Mouse (Mus musculus): ENCODE results near the gene Dpp4. TPM values are rescaled to one million over a fixed set of nuclear protein-coding genes. Genes with fewer than 3 reads are reported as not detected.

Gene Dpp4
- polyA plus RNA-seq, 1 experiment from 2014 or later, result 12.8 TPM

DNA sequence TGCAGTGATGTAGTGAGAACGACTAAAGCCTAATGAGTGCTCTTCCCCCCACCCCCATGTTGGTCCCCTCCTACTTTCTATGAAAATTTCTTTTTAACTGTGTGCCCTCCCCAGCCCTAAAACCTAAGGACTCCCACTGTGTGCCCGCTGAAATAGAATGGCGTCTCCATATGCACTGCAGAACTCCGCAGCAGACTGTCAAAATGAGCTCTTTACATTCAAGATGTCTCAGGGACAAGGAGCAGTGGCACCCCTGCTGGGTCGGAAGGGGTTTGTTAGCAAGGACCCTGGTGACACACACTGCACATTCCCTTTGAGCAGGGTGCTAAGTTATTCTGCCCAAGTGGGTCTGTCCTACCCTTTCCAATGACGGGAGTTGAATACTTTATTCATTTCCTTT is 56.3 kb downstream of the Dpp4 start:
- WGBS, result 64% methylated on average over 6 of the region's 6 CpGs

DNA sequence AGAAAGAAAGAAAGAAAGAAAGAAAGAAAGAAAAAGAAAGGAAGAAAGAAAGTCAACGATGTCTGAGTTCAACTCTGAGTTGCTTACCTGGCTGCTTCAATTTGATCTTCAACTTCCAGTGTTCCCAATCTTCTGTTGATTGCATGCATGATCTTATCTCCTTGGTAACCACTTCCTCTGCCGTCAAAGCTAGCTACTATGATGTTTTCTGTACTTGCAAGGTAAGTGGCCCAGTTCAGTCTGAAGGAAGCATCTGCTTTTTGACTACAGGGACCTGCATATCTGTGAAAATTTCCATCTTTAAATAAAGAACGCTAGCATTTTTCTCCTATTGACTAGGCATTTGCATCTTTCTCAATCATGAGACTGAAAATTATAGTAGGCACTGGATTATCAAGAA is 60.0 kb downstream of the Dpp4 start:
- Histone ChIP-seq H3K4me1 (replicated peaks) (no peaks in the 10 kb centered on the region), H3K27me3 (no peaks in the 10 kb centered on the region), H3K9ac (no peak overlapping the region), H3K4me3 (no peak overlapping the region), H3K9me3 (replicated peaks) (no peaks in the 10 kb centered on the region), H3K27ac (no peak overlapping the region), H3K4me2 (no peak overlapping the region), H3K36me3 (no peaks in the 10 kb centered on the region)
- 65% methylated on average over 3 of the region's 3 CpGs for WGBS
- no peak for ATAC-seq (replicated peaks; ENCODE audit: insufficient number of reproducible peaks, insufficient read depth, low FRiP score, low read depth)

More for the DNA sequence above, 56.3 kb downstream of the Dpp4 start:
- no peak overlapping the region for H3K27ac ChIP-seq
- no peak overlapping the region for H3K9ac ChIP-seq
- H3K4me1 ChIP-seq (replicated peaks), result no peaks in the 10 kb centered on the region
- no peaks in the 10 kb centered on the region for H3K9me3 ChIP-seq (replicated peaks)
- H3K4me3 ChIP-seq, result no peak overlapping the region
- H3K36me3 ChIP-seq, result no peaks in the 10 kb centered on the region
- no peaks in the 10 kb centered on the region for H3K27me3 ChIP-seq
- no peak overlapping the region for H3K4me2 ChIP-seq
- no peak for ATAC-seq (replicated peaks; ENCODE audit: insufficient number of reproducible peaks, insufficient read depth, low FRiP score, low read depth)

DNA sequence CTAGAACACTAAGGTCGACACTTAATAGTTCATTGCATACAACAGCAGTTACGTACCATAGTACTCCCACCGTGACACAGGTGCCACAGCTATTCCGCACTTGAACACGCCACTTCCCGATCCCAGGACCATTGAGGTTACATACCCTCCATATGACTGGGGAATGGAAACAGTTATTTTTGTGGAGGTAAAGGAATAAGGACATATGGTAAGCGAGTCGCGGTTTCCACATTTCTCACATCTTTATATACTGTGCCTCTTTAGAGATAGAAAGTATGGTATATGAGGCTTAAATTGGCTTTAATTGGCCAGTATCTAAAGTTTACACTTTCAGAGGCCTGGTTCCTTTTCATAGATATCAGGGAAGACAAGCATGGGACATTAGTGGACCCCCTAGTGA is 64.3 kb downstream of the Dpp4 start:
- Histone ChIP-seq H3K4me2 (no peak overlapping the region), H3K27me3 (no peaks in the 10 kb centered on the region), H3K4me3 (no peak overlapping the region), H3K4me1 (replicated peaks) (no peaks in the 10 kb centered on the region), H3K9me3 (replicated peaks) (no peaks in the 10 kb centered on the region), H3K9ac (no peak overlapping the region), H3K36me3 (no peaks in the 10 kb centered on the region), H3K27ac (no peak overlapping the region)
- WGBS, result 88% methylated on average over 9 of the region's 9 CpGs
- no peak for ATAC-seq (replicated peaks; ENCODE audit: insufficient number of reproducible peaks, insufficient read depth, low FRiP score, low read depth)

DNA sequence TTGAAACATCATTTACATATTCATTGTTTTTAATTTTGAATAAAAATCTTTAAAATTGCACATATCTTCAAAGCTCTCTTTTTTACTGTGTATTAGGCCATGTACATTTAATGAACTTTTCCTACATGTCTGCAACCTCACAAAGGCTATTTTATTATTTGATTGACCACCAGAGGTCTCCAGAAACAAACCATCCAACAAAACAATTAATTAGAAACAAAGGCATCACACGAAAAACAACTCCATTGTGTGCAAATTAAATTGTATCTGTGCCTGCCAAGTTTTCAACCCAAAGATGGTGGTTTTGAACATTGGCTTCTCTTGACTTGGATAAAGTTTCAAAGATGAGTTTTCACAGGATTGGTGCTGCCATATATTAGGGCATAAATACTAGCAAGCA is 65.3 kb downstream of the Dpp4 start:
- no peak overlapping the region for H3K4me2 ChIP-seq
- 24% methylated on average over 1 of the region's 1 CpGs for WGBS
- H3K4me1 ChIP-seq (replicated peaks), result no peaks in the 10 kb centered on the region
- no peaks in the 10 kb centered on the region for H3K27me3 ChIP-seq
- no peak overlapping the region for H3K9ac ChIP-seq
- no peak overlapping the region for H3K4me3 ChIP-seq
- ATAC-seq (replicated peaks; ENCODE audit: insufficient number of reproducible peaks, insufficient read depth, low FRiP score, low read depth), result no peak
- H3K9me3 ChIP-seq (replicated peaks), result no peaks in the 10 kb centered on the region
- no peak overlapping the region for H3K27ac ChIP-seq
- no peaks in the 10 kb centered on the region for H3K36me3 ChIP-seq

DNA sequence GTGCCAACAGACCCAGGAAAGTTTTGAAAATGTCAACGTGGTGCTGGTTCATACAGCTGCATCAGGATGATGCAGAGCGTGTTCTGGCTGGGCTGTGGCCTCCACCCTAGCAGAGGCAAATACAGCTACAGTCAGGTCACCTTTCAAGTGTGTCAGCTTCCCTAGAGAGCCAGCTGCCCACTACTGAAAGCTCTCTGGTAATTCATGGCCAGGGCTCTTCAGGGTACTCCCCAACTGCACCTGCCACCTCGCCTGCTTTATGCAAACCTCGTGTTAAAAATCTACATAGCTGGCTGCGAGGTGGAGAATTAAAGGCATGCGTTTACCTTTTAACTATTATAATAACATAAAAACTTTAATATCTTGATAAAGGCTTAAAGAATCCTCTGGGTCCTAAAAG is 67.7 kb downstream of the Dpp4 start:
- H3K36me3 ChIP-seq, result no peaks in the 10 kb centered on the region
- no peak overlapping the region for H3K9ac ChIP-seq
- no peaks in the 10 kb centered on the region for H3K27me3 ChIP-seq
- H3K9me3 ChIP-seq (replicated peaks), result no peaks in the 10 kb centered on the region
- no peak overlapping the region for H3K4me2 ChIP-seq
- no peak overlapping the region for H3K27ac ChIP-seq
- 53% methylated on average over 6 of the region's 6 CpGs for WGBS
- H3K4me3 ChIP-seq, result no peak overlapping the region
- ATAC-seq (replicated peaks; ENCODE audit: insufficient number of reproducible peaks, insufficient read depth, low FRiP score, low read depth), result no peak
- H3K4me1 ChIP-seq (replicated peaks), result no peaks in the 10 kb centered on the region

DNA sequence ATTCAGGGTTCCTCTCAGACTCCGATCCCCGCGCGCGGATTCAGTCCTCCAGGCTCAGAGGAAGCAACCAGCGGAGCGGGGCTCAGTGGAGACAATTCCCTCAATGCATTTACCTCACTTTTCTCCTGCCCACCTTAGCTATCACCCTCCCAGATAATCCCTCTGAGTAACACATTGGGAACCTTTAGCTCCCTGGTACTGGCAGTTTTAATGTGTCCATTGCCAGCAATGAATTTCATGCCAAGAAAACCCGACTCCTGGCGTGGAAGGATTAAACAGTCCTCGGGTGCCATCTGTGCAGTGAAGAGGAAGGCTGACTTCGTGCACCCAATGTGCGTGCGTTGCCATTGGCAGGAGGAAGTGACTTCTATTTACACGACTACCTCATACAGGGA is 70.3 kb downstream of the Dpp4 start:
- Histone ChIP-seq H3K9me3 (replicated peaks) (no peaks in the 10 kb centered on the region), H3K4me2 (no peak overlapping the region), H3K4me3 (no peak overlapping the region), H3K4me1 (replicated peaks) (no peaks in the 10 kb centered on the region), H3K36me3 (no peaks in the 10 kb centered on the region), H3K27ac (no peak overlapping the region), H3K9ac (no peak overlapping the region), H3K27me3 (no peaks in the 10 kb centered on the region)
- ATAC-seq (replicated peaks; ENCODE audit: insufficient number of reproducible peaks, insufficient read depth, low FRiP score, low read depth), result no peak
- 50% methylated on average over 14 of the region's 14 CpGs for WGBS

DNA sequence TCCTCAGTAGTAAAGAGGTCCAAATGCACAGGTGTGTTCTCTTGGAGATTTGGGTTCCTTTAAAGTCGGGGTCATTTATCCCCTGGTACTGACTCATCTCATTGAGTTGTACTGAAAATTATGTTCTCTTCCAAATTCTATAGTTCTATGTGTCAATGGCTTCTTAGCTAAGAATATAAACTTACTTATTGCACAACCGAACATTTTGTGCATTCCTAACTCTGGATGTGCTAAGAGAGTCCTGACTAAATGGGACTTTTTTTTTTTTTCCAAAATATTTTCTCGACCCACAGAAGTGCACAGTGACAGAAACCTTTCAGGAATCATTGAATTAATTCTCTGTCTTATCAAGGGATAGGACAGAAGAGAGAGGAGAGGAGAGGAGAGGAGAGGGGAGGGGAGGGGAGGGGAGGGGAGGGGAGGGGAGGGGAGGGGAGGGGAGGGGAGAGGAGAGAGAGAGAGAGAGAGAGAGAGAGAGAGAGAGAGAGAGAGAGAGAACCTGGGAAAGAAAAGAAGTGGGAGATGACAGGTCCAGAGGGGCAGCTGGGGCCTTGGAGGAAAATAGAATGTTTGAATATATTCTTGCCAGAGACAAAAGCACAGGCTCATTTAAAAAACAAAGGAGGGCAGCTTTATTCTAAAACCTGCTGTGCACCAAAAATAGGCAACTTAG is 70.8 kb downstream of the Dpp4 start:
- 67% methylated on average over 3 of the region's 3 CpGs for WGBS
- no peak overlapping the region for H3K9ac ChIP-seq
- H3K27ac ChIP-seq, result no peak overlapping the region
- no peaks in the 10 kb centered on the region for H3K36me3 ChIP-seq
- no peaks in the 10 kb centered on the region for H3K9me3 ChIP-seq (replicated peaks)
- H3K27me3 ChIP-seq, result no peaks in the 10 kb centered on the region
- H3K4me2 ChIP-seq, result no peak overlapping the region
- H3K4me1 ChIP-seq (replicated peaks), result no peaks in the 10 kb centered on the region
- ATAC-seq (replicated peaks; ENCODE audit: insufficient number of reproducible peaks, insufficient read depth, low FRiP score, low read depth), result no peak
- no peak overlapping the region for H3K4me3 ChIP-seq

DNA sequence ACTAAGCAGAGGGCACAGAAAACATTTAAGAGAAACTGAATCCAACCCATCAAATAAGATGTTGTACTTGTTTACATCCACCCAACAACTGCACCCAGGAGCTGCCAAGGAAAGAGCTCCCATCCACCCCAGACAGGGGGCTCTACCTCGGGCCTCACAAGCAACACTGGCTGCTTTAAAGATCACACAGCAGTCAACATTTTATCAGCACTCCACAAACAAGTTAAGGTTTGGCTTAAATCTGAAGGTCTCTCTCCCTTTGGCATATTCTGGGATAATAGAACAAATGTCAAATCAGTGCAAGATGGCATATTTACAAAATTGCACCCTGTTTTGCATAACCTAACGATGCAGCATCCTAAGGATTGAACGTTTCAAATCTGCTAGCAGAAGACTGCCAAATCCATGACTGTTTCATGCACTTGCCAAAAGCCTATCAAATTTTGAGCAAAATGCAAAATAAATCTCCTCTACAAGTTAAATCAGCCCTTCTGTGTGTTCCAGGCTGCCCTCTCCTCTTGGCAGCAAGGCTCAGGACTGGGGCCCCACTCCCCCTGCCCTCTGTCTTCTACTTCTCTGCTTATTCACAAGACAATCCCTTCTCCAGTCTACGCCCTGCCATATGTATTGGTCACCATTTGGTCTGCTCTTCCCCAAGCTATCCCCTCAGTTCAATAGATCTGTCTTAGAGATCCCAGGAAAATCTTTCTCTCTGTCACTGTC is 72.6 kb downstream of the Dpp4 start:
- 57% methylated on average over 4 of the region's 4 CpGs for WGBS
- H3K27ac ChIP-seq, result no peak overlapping the region
- no peak for ATAC-seq (replicated peaks; ENCODE audit: insufficient number of reproducible peaks, insufficient read depth, low FRiP score, low read depth)

DNA sequence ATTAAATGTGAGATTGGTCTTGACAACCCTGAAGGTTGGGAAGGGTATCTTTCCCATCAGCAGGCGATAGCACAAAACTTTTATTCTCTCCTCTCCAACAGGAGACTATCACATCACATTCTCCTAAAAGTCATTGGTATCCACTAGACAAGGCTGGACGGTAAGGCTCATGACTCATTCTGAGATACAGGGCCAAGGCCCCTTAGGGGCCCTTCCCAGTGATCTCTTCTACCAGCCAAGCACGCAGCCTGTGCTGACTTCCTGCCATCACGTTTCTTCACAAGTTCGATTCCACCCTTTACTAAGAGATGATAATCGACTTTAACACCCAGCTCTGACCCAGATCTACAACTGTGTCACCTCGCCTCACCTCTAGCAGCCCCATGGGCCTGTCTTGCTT is 74.9 kb downstream of the Dpp4 start:
- no peaks in the 10 kb centered on the region for H3K9me3 ChIP-seq (replicated peaks)
- H3K4me1 ChIP-seq (replicated peaks), result no peaks in the 10 kb centered on the region
- ATAC-seq (replicated peaks; ENCODE audit: insufficient number of reproducible peaks, insufficient read depth, low FRiP score, low read depth), result no peak
- no peak overlapping the region for H3K4me3 ChIP-seq
- WGBS, result 72% methylated on average over 7 of the region's 7 CpGs
- H3K4me2 ChIP-seq, result no peak overlapping the region
- H3K27ac ChIP-seq, result no peak overlapping the region
- no peaks in the 10 kb centered on the region for H3K27me3 ChIP-seq
- no peak overlapping the region for H3K9ac ChIP-seq
- H3K36me3 ChIP-seq, result no peaks in the 10 kb centered on the region

More for the DNA sequence above, 72.6 kb downstream of the Dpp4 start:
- Histone ChIP-seq H3K4me3 (no peak overlapping the region), H3K36me3 (no peaks in the 10 kb centered on the region), H3K27me3 (no peaks in the 10 kb centered on the region), H3K9ac (no peak overlapping the region), H3K4me2 (no peak overlapping the region), H3K4me1 (replicated peaks) (no peaks in the 10 kb centered on the region), H3K9me3 (replicated peaks) (no peaks in the 10 kb centered on the region)

DNA sequence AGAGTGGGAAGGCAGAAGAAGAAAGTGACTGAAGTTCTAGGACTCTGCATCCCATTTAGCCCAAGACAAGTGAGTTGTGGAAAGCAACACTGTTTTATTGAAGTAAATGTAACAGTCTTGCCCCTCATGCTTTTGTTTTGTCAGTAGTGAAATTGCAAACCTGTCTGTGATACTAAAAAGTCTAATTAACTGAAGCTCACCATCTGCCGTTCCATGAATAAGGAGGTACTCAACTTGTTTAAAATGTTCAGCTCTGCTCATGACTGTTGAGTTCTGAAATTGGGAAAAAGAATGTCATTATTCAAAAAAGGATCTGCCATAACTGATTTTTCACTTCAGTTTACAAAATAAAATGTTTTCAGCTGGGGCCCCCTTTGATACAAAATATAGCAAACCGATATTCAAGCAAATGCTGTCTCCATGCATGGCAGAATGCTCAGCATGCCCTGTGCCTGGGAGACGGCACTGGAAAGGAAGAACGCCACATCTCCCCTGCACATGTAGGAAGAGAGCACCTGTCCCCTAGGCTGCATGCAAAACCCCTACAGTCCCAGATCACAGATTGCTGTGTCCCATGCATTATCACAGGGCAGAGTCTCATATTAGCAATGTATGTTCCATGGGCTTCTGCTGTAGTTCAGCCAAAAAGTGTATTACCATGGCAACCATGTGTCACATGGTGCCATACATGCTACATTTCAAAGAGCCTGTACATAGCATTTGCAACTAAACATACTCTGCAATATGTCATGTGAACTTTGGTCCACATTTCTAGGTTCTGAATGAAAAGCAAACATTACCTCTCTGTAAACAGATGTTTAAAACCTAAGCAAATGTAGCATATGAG is 77.4 kb downstream of the Dpp4 start:
- Histone ChIP-seq H3K9me3 (replicated peaks) (no peaks in the 10 kb centered on the region), H3K9ac (no peak overlapping the region), H3K27ac (no peak overlapping the region), H3K4me3 (no peak overlapping the region), H3K4me1 (replicated peaks) (no peaks in the 10 kb centered on the region), H3K36me3 (no peaks in the 10 kb centered on the region), H3K27me3 (no peaks in the 10 kb centered on the region), H3K4me2 (no peak overlapping the region)
- ATAC-seq (replicated peaks; ENCODE audit: insufficient number of reproducible peaks, insufficient read depth, low FRiP score, low read depth), result no peak
- 85% methylated on average over 4 of the region's 4 CpGs for WGBS

DNA sequence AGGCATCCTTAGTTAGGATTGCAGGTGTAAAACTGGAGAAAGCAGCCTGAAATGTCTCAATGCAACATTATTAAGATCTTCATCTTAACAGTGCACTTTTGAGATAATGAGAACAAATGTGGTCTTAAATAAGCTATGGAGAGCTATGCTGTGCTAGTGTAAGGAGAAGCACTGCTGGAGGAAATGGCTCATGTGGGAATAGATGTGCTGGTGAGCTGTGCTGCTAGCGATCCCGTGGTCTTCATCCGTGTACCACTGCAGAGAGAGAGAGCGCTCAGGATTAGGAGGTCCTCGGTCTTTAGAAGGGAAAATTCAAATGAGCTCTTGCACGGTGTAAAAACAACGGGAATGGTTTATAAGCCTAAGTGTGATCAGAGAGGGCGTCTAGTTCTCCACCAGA is 79.6 kb downstream of the Dpp4 start:
- Histone ChIP-seq H3K9ac (no peak overlapping the region), H3K4me2 (no peak overlapping the region), H3K9me3 (replicated peaks) (no peaks in the 10 kb centered on the region), H3K4me3 (no peak overlapping the region), H3K27ac (no peak overlapping the region), H3K36me3 (no peaks in the 10 kb centered on the region), H3K27me3 (no peaks in the 10 kb centered on the region), H3K4me1 (replicated peaks) (no peaks in the 10 kb centered on the region)
- WGBS, result 67% methylated on average over 8 of the region's 8 CpGs
- no peak for ATAC-seq (replicated peaks; ENCODE audit: insufficient number of reproducible peaks, insufficient read depth, low FRiP score, low read depth)
